Mouse (Mus musculus): Measurements from ENCODE around the gene Wbp1. TPM values are rescaled to one million over a fixed set of nuclear protein-coding genes. Genes with fewer than 3 reads are reported as not detected.
A peak's percentile ranks its signal among the peaks of the same experiment; 100 is the strongest.

The Wbp1 gene
- total and polyA plus RNA-seq, 3 experiments, result 79.1 to 388 (median 117) TPM

- DNase-seq, result no peak
Observed at GRCm38 (mm10) chr6:83116373-83117164, 4.8 kb downstream of the Wbp1 start.

GRCm38 (mm10) chr6:83115682-83116372, 5.5 kb downstream of the Wbp1 start:
- DNase-seq, result no peak

- DNase-seq, result peak; percentile 97
Observed at GRCm38 (mm10) chr6:83115011-83115671, 6.2 kb downstream of the Wbp1 start, which contains the start of gene Mogs. Mogs (plus strand) TSS chr6:83115496.

- DNase-seq, result no peak
Observed at GRCm38 (mm10) chr6:83111510-83112136, 9.7 kb downstream of the Wbp1 start.

GRCm38 (mm10) chr6:83108762-83109668, 12.3 kb downstream of the Wbp1 start, which contains the start of gene Mrpl53:
Mrpl53 (plus strand) TSS chr6:83109040.
- peak; percentile 90 for DNase-seq

- DNase-seq, result peak; percentile 82
Observed at GRCm38 (mm10) chr6:83107566-83108400, 13.6 kb downstream of the Wbp1 start.

- DNase-seq, result no peak
Observed at GRCm38 (mm10) chr6:83104158-83104557, 17.2 kb downstream of the Wbp1 start.

GRCm38 (mm10) chr6:83103130-83103650, 18.2 kb downstream of the Wbp1 start:
- DNase-seq, result no peak

GRCm38 (mm10) chr6:83101688-83102556, 19.4 kb downstream of the Wbp1 start:
- peak; percentile 85 for DNase-seq

GRCm38 (mm10) chr6:83101316-83101687, 20.1 kb downstream of the Wbp1 start, which contains the start of the genes Ccdc142 and Gm42688:
Ccdc142 (plus strand) TSS chr6:83101601.
Gm42688 (plus strand) TSS chr6:83101617.
- peak; percentile 94 for DNase-seq

GRCm38 (mm10) chr6:83098411-83098810, 22.9 kb downstream of the Wbp1 start:
- DNase-seq, result peak; percentile 81

- DNase-seq, result no peak
Observed at GRCm38 (mm10) chr6:83095968-83096367, 25.4 kb downstream of the Wbp1 start.

- DNase-seq, result no peak
Observed at GRCm38 (mm10) chr6:83092416-83093127, 28.8 kb downstream of the Wbp1 start.

- no peak for DNase-seq
Observed at GRCm38 (mm10) chr6:83087926-83088260, 33.5 kb downstream of the Wbp1 start.

GRCm38 (mm10) chr6:83087205-83087925, 34.0 kb downstream of the Wbp1 start:
- peak; percentile 81 for DNase-seq

GRCm38 (mm10) chr6:83086121-83087035, 35.0 kb downstream of the Wbp1 start, which contains the start of gene Lbx2:
Lbx2 (plus strand) TSS chr6:83086367.
- DNase-seq, result peak; percentile 82

Measured in adrenal gland, adult 2 months (tissue).